Mouse (Mus musculus): ENCODE results near the gene Gper1.
"Not testable (repeated sequence)": the region's sequence is repeated elsewhere in the genome, so short reads cannot be mapped to it uniquely, and the experiment has no call there.

Gene Gper1

GRCm38 (mm10) chr5:139423026-139423865, at the start of gene Gper1:
TSS of gene Gper1 (plus strand) at chr5:139423151.
- DNase-seq = peak; percentile 51

DNA sequence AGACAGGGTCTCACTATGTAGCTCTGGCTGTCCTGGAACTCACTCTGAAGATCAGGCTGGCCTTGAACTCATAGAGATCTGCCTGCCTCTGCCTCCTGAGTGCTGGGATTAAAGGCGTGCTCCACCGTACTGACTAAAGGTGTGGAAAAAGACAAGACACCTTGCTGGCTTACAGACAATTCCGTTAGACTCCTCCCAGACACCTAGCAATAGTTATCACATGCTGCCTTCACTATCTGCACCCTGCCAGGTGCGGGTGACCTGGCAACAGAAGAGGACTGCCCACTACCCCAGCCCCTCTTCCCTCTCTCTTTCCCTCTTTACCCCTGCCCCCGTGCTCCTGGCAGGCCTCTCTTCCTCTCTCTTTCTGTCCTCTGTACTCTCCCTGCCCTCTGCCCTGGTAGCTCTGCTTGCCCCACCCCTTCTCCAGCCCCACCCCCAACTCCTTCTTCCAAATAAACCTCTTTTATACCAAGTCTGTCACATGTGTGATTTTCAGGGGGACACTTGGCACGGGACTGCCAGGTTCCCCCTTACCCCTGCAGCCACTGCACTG, 49.0 kb upstream of the Gper1 start:
- DNase-seq = no peak

DNA sequence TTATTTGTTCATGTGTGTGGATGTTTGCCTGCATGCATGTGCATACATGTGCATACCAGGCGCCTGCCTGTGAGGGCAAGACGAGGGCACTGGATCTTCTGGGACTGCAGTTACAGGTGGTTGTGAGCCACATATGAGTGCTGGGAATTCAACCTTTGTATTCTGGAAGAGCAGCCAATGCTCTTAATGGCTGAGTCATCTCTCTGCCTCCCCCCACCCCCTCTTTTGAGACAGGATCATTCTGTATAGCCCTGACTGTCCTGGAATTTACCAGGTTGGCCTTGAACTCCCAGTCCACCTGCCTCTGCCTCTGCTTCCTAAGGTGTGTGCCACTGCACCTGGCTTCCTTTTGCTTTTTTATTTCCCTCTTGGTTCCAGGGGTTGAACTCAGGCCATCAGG, 48.1 kb upstream of the Gper1 start:
- DNase-seq = no peak

DNA sequence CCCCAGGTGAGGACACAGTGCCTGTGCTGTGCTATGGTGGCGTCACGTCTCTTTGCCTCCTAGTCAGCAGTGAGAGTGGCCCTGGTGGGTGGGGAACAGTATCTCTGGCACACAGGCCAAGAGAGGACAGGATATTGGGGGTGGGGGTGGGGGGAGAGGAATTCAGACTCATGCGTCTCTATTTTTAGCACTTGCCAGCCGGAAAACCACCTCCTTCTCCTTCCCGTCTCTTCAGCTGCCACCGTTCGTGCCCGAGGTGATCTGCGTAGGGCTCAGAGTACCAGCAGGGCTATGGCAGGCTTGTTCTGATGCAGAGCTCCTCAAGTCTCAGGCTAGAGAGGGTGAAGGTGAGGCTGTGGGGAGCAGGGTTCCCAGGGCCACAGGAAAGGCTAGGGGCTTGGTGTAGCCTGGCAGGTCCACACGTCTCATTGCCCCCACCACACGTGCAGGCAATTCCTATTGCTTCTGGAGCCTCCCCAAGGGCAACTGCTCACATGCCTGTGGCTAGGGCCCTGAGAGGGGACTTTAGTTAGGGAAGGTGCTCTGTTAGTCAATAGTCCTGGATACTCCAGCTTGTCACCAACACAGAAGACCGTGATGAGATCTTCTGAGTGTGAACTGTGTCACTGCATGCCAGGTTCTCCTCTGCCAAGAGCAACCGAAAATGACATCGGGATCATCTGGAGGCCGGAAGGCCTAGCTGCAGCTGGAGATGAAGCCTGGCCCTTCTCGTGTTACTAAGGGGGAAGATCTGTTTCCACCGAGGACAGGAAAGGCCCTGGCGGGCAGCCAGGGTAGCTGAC, 45.3 kb upstream of the Gper1 start, which contains the start of gene Gpr146:
Gene Gpr146, plus strand, starts transcription at position 230 of the 803 bp plus-strand sequence.
- DNase-seq = no peak

- DNase-seq = no peak
Measured at GRCm38 (mm10) chr5:139378271-139378556, 44.7 kb upstream of the Gper1 start.

GRCm38 (mm10) chr5:139378986-139379629, 43.8 kb upstream of the Gper1 start:
- no peak for DNase-seq

- no peak for DNase-seq
Measured at GRCm38 (mm10) chr5:139379771-139380384, 43.1 kb upstream of the Gper1 start.

DNA sequence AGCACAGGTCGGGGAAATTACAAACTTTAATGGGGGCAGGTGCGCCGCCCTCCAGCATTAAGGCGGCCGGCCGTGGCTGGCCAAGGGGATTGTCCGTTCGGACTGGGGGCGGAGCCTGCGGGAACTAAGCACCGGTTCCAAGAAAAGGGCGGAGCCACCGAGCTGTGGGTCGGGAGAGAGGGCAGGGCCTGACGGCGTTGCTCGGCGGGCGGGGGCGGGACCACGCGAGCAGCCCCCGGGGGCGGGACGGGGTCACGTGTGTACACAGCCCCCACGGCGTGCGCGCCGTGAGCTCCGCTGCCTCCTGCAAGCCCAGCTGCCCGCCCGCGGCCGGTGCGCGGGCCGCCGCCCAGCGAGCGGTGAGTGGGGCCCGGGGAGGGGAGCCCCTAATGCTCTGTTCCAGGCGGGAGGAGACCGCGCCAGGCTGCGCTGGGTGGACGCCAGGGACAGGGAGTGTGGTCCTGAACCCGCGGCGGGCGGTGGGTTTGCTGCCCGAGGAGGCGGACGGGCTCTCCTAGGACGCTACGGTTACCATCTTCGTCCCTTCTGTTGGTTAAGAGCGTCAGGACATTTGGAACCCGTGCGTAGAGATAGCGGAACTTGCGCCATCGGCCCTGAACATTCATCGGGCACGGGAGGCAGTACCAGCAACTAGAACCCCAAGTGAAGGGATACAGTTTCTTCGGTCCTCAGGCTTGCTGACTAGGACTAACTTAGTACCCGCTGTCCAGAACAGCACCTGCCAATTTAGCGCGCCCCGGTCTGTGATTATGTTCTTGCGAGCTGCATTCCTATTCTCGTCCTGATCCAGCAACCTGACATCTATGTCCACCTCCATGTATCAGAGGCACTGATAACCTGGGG, 42.3 kb upstream of the Gper1 start:
- peak; percentile 87 for DNase-seq

GRCm38 (mm10) chr5:139381586-139382513, 41.1 kb upstream of the Gper1 start:
- DNase-seq = no peak

GRCm38 (mm10) chr5:139382760-139383159, 40.2 kb upstream of the Gper1 start:
- DNase-seq = no peak

- DNase-seq = no peak
Measured at GRCm38 (mm10) chr5:139383234-139383633, 39.7 kb upstream of the Gper1 start.

GRCm38 (mm10) chr5:139384531-139384930, 38.4 kb upstream of the Gper1 start:
- DNase-seq = no peak

- DNase-seq = no peak
Measured at GRCm38 (mm10) chr5:139386047-139386446, 36.9 kb upstream of the Gper1 start.

GRCm38 (mm10) chr5:139387329-139388194, 35.4 kb upstream of the Gper1 start:
- DNase-seq = no peak

- no peak for DNase-seq
Measured at GRCm38 (mm10) chr5:139388195-139388570, 34.8 kb upstream of the Gper1 start.

DNA sequence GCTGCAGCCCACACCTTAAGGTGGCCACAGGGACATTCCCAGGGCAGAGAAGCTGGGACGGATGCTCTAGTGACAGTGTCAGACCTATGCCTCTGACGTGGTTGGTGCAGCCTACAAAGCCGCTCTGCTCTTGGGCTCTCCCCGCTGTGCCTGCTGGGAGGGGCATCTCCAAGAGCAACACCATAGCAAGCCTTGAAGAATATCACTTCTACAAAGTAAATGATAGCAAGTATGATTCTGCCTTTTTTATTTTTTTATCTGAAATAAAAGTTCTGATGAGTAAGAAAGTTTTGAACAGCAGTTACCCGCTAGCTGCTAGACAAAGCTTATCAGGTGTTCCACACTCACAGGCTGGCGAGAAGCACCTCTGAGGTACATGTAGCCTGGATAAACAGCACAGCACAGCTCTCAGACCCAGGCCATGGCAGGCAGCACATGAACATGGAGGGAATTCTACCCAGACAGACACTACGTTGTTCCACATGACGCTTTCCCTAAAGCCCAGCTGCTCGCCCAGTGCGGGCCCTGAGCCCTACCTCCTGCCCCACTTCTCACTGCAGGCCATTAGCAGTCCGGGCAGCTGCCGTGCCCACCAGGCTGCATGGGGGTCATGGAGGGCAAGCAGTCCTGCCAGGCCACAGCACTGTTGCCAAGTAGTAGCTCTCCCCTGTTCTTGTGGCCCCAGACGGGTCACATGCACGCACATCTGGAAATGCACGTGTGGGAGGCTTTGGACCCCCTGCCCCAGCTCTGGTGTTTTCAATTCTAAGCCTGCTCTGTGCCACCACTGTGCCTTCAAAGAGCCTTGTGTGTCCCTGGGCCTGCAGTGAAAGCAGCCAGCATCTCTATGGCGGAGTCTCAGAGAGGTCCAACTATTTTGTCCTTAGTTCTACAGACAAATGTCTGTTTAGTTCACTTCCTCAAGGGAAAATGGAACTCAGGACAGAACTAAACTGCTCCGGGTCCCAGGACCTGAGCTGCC, 34.0 kb upstream of the Gper1 start:
- DNase-seq = no peak

DNA sequence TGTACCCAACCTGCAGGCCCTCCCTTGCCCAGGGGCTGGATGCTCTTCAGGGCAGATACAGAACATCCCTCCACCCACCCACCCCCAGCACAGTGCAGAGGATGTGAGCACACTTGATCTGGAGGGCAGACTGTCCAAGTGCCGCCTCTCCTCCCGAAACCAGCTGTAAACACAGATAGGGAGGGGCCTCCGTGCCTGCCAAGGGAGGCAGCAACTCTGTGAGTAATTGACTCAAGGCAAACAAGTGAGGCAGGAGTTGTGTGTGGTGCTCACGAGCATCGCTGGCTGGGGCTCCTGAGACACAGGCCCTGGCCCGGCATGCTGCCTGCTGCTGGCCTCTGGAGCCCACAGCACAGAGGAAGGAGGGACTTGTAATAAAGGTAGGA, 33.3 kb upstream of the Gper1 start:
- no peak for DNase-seq

DNA sequence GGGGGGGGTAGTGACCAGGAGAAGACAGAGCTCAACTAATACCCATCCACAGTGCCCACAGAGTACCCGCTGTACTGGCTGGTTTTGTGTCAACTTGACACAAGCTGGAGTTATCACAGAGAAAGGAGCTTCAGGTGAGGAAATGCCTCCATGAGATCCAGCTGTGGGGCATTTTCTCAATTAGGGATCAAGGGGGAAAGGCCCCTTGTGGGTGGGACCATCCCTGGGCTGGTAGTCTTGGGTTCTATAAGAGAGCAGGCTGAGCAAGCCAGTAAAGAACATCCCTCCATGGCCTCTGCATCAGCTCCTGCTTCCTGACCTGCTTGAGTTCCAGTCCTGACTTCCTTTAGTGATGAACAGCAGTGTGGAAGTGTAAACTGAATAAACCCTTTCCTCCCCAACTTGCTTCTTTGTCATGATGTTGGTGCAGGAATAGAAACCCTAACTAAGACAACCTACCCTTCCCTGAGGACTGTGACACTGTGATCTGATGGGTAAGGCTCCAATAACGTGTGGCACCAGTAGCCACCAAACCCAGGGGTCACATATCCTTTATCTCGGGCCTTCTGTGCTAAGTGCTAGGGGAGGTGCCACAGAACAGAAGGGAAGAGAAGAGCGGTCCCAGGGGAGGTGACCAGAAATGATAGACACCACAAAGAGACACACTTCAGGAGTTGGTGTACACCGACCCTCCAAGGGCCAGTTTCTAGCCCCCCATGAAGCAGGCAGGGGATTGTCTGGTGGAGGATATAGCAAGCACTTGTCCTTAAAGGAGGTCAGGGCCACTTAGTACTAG, 32.4 kb upstream of the Gper1 start:
- DNase-seq = not testable (repeated sequence)
